Mouse (Mus musculus) retina, postnatal 1 day (tissue): ENCODE measurements at regions not wholly inside any gene's neighbourhood (a gene's known extent, or its start where the extent isn't known, plus 50 kb on each side); places are given as distances from the start of the nearest gene placed in this dataset.

Experiments used
- DNase-seq: peaks from one replicate; pipeline ENCODE4 v3.0.0-alpha.2; 2012

GRCm38 (mm10) chr8:66756639-66757038 is 59.6 kb downstream of the Npy1r start:
- peak; percentile 12 for DNase-seq

DNA sequence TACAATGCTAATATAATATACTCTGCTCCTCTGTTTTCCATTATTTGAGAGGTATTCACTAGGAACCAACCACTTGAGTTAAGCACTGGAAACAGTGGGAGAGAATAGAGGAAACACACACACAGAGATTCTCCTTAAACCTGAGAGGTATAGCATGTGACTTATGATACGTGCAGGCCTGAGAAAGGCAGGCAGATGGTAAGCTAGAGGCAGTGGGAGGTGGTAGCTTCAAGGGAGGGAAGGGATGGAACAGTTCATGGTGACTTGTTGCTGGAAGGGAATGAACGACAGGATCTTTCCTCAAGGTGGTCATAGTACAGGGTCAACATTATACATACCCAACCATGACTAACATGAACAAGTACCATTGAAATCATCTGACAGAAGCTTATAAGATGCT is 60.8 kb downstream of the Npy1r start:
- no peak for DNase-seq

DNA sequence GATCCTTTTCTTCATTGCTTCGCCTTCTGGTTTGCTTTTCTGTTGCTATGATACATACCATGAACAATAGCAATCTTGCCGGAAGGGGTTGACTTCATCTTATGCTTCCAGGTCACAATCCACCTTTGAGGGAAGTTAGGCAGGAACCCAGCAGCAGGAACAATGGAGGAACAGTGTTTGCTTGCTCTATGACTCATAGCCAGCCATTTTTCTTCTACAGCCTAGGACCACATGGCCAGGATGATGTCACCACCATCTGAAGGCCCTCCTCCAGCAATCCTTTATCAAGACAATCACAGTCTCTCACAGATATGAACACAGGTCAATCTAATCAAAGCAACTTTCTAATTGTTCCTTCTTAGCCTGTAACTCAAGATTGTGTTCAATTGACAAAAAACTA is 61.5 kb downstream of the Npy1r start:
- no peak for DNase-seq

DNA sequence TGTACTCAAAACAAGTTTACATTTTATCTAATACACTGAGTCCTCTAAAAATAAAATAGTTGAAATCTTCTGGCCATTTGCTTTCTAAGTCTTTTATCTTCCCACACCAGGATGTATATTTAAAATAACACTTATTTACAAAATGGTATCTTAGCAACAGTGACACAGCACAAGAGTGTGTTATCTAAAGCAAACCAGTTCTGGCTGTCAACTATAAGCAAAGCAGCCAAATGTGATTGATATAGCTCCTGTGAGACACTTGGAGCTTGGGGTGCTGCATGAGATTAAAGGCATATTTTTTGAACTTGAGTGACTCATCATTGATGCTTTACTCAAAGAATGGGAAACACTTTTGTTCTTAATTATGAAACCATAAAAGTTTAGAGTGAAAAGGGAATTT is 62.7 kb downstream of the Npy1r start:
- DNase-seq: no peak

DNA sequence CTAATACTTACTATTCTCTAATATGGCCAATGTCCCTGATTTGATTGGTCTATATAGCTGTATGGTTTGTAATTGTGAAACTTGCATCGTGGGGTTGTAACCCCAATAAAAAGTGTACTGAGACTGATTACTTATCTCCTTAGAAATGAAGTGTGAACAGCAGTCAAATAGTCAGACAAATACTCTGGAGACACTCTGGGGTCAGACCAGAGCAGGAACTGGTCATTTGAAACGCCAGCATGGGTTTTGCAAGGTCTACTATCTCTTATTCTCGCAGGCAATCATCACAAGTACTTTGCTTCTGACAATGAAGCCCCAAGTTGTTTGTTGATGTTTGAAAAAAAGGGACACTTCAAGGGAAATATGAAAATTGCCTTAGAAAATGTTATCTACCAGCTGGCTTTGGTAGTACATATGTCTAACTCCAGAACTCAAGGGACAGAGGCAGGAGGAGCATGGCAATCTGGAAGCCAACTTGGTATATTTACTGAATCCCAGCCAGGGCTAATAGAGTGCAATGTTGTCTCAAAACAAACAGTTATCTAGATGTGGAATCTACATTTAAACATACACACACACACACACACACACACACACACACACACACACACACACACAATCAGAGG is 64.1 kb downstream of the Npy1r start:
- DNase-seq: no peak

- no peak for DNase-seq
Measured at GRCm38 (mm10) chr8:66764992-66765528, 68.1 kb downstream of the Npy1r start.

GRCm38 (mm10) chr8:66768379-66768969 is 71.5 kb downstream of the Npy1r start:
- DNase-seq: no peak

GRCm38 (mm10) chr8:66771111-66771510 is 74.1 kb downstream of the Npy1r start:
- no peak for DNase-seq

DNA sequence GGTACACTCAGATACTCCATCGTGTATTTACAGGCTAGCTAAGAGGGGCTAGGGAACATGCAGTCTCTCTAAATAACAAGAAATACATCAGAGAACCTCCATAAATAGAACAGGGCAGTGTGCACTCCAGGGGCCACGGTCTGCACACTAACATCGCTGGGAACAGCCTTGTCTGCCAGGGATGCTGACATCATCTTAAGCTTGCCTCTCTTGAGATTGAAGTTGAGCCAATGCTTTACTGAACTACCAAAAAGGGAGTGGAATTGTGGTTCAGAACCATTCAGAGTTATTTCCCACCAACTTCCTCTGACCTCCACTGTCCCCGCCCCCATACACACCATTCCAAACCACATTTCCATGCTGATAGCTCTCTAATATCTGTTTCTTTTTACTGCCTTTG is 75.7 kb downstream of the Npy1r start:
- no peak for DNase-seq

DNA sequence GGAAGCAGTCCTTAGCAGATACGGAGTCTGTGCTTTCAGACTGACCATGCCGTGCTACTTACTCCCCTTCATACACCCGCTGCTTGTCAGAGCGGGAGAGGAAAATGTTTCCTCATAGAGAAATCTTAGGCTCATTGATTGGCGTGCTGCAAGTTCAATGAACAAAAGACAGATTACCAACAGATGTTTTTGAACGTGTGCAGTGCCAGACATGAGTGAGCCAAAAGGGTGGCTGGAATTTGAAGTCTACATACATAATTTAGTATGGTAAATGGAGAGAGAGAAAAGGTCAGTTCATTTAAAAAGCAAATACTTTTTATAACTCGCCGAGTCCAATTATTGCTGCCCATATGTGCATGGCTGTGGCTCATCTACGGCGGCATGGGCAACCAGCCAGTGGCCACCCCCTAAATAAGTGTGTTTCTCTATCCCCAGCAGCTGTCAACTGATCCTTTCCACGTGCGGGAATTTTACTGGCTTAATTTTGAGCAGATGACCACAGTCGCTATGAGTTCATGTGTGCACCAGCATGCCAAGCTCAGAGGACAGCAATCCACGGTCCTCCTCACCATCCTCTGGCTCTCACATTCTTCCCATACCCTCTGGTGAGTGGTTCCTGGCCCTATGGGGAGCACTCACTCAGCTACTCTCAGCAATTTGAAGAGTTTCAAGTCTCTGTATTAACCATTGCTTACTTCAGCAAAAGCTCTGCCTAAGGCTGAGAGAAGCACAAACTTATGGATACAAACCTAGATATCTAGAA is 80.3 kb downstream of the Npy1r start:
- DNase-seq: peak; percentile 25

GRCm38 (mm10) chr8:66779622-66780021 is 80.4 kb upstream of the Naf1 start:
- no peak for DNase-seq

DNA sequence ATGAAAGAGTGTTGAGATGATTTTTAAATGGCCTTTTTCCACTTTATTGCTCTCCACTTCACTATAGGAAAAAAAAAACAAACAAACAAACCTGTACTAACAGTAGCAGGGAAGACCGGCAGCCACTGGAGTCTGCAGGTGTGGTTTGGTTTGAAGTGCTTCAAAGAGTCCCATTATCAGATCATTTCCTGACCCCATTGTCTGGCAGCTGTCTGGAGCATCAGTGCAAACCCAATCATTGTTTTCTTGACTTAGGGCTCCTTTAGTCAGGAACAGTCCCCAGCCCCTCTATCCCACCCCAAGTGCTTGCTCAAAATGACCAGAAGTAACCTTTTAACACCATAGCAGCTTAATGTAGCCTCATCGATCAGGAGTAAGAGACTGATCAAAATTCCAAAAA is 77.4 kb upstream of the Naf1 start:
- DNase-seq: no peak

DNA sequence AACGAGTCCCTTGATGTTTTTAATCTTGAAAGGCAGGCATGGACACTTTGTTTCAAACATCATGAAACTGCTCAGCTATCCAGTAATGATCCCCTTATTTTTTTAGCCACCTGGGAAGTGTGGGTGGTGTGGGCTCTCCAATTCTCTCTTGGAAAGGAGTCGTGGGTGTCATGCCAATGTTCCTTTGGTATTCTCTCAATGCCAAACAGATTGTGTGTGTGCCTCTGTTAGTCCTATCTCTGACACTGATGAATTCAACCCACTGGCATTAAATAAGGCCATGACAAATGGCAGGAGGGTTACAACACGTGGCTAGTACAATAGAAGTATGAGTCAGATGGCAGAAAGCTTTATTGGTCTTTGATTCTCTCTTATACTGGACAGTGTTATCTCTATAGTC is 74.0 kb upstream of the Naf1 start:
- DNase-seq: no peak
